Mouse (Mus musculus): Measurements from ENCODE around the gene Dolk.

The Dolk gene

DNA sequence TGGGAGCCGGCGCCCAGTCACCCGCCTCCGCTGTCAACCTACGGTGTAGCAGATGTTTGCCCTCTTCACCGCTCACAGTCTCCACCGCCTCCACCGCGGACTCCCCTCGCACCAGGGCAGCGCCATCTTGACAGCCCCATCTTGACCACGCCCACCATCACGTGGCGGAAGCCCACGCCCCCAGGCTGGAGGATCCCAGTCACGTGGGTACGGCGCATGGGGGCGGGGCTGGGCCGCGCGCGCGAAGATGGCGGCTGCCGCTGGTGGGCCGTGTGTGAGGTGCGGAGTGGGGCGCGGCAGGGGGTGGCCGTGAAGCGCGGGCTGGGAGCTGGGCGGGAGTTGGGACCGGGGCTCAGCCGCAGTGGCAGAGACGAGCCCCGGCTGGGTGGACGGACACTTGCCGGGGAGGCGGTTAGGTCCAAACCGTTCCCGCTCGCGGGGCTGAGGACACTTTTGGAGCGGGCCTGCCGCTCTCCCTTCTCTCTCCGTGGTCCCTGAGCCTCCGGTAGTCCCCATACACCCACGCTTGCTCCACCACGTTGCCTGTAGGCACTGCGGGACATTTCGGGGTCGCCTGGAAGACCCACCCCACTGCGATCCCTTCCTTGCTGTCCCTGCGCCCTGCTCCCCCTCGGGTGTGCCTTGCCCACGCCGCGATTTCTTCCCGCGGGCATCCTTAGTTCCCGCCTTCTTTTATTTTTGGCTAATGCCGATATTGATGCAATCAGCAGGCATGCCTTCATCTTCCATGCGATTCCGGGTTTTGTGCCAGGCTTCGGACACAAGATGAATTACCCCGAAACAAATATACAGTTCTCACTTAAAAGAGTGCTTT is at the start of gene Dolk, which contains the start of gene Nup188:
Dolk (minus strand) TSS at position 143 of the 835 bp plus-strand sequence.
Nup188 (plus strand) TSS at position 206 of the 835 bp plus-strand sequence.
- peak; percentile 94 for DNase-seq (ENCODE audit: low read depth, low spot score)

DNA sequence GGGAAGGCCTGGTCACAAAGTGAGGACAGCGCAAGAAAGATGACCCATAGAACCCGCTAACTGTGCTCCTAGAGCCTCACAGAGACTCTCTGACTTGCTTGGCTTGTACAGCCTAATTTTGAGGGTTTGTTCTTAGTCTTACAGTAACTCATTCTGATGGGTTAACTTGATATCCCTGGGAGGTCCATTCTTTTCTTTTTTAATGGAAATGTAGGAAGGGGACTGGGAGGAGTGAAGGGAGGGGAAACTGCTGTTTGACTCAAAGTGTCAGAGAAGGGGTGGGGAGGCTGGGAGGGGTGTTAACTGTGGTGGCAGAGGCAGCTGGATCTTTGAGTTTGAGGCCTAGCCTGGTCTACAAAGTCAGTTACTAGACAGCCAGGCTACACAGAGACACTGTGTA is 49.2 kb upstream of the Dolk start:
- no peak for DNase-seq (ENCODE audit: low read depth, low spot score)

DNA sequence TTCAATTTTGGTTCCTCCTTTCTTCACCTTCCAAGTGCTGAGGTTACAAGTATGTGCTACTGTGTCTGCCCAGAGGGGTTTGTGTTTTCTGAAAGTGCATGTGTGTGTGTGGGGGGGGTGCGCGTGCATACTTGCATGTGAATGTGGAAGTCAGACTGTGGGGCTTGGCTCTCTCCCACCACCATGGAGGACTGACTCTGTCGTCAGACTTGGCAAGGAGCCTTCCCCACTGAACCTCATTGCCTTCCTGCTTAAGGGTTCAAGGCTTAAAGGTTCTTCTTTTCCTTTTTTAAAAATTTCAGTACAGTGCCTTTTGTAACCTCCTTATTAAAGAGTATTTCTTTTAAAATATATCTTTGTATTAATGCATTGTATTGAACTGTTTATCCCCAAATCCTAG is 42.7 kb upstream of the Dolk start:
- no peak for DNase-seq (ENCODE audit: low read depth, low spot score)

DNA sequence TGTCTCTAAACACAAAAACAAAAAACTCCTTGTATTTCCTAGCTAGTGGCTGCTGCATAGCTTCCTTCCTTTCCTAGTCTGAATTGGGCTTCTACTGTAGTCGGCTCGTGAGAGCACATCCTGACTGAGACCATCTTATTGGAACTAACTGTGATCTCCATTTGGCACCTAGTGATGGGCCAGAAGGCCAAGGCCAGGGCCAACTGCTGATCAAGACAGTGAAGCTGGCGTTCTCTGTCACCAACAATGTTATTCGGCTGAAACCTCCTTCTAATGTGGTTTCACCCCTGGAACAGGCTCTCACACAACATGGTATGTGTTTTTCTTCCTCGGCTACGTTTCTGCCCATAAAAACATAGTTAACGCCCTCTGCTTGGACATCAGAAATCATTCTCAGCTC is 41.1 kb upstream of the Dolk start:
- DNase-seq (ENCODE audit: low read depth, low spot score) = no peak

DNA sequence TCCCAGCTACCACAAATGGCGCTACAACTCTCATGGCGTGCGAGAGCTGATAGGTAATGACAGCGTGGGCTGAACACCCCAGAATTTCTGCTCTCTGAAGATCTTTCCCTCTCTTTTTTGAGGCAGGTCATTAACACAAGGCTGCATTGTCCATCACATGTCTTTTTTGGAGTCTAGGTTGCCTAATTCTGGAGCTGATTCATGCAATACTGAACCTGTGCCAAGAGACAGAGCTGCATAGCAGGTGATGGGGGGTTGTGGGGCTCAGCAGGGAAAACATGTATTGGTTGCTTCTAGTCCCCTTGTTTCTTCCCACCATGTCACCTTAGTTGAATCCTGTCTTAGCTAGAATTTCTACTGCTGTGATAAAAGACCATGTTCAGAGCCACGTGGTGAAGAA is 39.2 kb upstream of the Dolk start:
- no peak for DNase-seq (ENCODE audit: low read depth, low spot score)

DNA sequence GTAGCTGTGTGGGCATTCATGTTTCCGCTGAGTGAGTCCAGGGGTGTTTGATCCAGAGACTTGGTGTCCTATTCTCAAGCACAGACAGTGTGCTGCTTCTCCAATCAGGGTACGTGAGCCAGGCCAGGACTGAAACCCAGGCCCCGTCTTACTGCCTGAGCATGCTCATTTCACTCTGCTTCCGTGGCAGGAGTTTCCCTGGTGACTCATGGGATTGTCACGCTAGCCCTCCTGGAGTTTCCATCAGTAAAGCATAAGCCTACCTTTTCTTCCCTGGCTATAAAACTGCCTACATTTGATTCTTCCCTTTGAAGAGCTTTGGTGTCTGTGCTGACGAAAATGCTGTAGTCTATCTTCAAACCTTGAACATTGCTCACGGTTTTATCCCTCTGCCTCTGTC is 37.0 kb upstream of the Dolk start:
- no peak for DNase-seq (ENCODE audit: low read depth, low spot score)

DNA sequence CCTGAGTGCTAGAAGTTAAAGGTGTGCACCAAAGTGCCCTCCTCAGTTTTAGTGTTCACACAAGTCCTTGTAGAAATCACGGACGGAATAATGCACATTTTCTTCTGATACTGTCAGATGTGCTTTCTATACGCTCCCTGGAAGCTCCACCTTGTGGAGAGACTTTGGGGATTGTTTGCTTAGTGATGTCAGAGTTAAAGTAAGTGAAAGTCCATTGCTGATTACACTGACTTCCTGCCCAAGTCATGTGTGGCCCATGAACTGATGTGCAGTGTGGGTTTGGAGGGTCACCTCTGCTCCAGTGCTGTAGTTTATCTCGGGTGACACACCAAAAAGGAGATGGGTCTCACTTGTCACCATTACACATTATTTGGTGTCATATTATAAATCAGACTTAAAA is 33.1 kb upstream of the Dolk start:
- DNase-seq (ENCODE audit: low read depth, low spot score) = no peak

DNA sequence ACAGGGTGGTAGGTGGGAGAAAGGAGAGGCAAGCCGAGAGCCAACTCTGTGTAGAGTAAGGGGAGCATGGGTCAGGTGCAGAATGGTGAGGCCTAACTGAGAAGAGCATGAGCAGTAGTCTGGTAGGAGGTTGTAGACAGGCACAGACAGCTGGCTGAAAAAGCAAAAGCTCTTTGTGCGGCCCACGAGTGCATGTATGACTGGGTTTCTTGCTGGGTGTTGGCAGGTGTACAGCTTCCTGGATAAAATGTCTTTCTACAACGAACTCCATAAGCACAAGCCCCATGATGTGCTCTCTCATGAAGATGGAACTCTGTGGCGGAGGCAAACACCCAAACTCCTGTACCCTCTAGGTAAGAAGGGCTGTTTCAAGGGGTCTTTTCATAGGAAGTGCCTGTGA is 30.8 kb upstream of the Dolk start:
- DNase-seq (ENCODE audit: low read depth, low spot score) = no peak

DNA sequence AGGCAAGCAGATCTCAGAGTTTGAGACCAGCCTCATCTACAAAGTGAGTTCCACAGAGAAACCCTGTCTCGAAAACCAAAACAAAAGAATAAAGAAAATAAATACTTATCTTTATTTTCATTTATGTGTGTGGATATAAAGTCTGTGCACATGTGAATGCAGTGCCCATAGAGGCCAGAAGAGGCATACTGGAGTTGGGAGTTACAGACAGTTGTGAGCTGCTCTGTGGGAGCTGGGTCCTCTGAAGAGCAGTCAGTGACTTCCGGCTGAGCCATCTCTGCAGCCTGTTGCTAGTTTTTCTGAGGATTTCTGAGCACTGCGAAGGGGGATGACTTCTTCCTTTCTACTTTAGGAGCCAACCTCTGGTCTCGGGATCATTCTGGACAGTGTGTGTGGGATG is 30.0 kb upstream of the Dolk start:
- DNase-seq (ENCODE audit: low read depth, low spot score) = peak; percentile 11

DNA sequence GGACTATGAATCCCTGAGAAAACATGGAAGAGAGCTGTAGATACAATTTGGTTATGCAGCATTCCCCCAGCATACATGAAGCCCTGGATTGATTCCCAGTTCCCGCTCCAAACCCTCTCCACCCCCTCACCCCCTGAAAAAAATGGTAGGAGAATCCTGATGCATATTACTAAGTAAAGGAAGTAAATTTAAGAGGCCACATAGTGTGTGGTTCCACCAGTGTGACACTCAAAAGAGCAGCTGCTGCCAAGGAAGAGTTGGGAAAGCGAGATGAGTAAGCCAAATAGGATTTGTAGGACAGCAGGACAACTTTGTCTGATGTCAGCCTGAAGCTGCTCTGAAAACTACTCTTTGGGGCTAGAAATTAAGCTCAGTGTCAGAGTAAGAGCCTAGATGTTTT is 25.3 kb upstream of the Dolk start:
- DNase-seq (ENCODE audit: low read depth, low spot score) = no peak

DNA sequence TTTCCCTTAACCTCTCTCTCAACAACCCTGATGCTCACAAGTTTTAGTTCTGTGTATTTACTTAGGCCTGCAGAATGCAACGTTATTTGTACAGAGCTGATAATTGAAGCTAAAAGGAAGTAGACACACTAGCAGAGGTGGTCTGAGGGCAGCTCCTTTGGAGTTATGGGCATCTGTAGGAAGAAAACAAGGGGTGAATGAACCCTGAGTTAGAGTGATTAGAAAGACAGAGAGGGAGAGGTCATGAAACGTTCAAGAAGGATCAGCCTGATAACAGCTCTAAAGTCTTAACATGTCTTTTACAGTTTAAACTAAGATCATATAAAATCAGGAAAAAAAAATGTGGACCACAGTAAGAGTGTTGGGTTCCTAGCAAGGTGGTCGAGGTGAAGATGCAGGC is 23.2 kb upstream of the Dolk start:
- no peak for DNase-seq (ENCODE audit: low read depth, low spot score)

DNA sequence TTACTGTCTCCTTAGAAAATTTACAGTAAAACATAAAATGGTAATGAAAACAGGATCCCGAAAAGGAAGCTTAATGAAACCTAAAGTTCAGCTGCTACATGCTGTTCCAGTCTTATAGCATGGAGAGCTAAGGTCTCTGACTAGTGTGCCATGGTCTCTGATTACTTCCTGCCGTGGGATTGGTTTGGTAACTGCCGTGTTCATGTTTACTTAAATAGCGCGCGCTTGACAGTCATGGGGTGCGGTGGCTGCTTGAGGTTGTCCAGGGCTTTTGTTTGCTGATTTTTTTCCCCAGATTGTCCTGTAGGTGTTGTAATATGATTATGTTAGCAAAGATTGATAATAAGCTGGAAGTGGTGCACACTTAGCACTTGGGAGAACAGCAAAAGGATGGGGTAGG is 20.0 kb upstream of the Dolk start:
- DNase-seq (ENCODE audit: low read depth, low spot score) = no peak

DNA sequence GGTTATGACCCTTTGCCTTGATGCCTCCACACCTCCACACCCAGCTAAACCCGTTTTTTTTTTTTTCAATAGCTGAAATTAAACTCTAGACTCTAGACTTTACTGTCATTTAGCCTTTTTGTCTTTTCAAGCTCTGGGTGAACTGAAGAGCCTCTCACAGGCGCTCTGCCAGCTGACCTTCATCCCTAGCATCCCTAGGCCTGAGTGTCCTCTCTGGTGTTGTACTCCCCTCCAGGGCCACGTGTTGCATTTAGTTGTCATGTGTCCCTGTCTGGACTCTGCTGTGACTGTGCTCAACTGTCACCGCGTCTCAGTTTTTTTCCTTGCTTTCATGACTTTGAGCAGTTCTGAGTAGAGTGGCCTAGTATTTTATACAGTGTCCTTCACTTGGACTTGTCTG is 13.8 kb upstream of the Dolk start:
- no peak for DNase-seq (ENCODE audit: low read depth, low spot score)

DNA sequence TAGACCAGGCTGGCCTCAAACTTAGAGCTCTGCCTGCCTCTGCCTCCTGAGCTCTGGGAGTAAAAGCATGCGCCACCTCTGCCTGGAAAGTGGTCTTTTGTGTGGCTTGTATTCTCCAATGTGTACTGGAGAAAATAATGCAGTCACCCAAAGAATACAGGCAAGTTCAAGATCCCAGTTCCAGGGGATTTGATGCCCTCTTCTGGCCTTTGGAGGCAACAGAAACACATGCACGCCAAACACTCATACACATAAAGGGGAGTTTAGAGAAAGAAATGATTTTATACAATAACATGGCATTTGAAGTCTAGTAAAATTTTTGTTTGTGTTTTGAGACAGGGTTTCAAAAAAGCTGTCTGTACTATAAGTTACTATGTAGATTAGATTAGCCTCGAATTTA is 13.4 kb upstream of the Dolk start:
- DNase-seq (ENCODE audit: low read depth, low spot score) = no peak

DNA sequence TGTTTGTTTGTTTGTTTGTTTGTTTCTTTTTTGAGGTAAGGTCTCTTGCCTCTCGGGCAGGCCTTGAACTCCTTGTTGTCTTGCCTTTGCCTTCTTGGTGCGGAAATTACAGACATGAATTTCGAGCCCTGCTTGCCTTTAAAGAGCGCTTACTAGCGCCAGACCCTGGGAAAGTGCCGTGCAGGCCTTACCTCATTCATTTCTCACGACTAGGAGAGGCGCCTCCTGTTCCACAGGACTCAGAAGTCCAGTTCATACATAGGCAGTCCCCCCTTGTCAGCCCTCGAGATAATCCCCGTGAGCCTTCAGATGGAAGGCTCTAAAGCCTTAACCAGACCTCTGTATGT is 866 bp upstream of the Dolk start:
- peak; percentile 70 for DNase-seq (ENCODE audit: low read depth, low spot score)

DNA sequence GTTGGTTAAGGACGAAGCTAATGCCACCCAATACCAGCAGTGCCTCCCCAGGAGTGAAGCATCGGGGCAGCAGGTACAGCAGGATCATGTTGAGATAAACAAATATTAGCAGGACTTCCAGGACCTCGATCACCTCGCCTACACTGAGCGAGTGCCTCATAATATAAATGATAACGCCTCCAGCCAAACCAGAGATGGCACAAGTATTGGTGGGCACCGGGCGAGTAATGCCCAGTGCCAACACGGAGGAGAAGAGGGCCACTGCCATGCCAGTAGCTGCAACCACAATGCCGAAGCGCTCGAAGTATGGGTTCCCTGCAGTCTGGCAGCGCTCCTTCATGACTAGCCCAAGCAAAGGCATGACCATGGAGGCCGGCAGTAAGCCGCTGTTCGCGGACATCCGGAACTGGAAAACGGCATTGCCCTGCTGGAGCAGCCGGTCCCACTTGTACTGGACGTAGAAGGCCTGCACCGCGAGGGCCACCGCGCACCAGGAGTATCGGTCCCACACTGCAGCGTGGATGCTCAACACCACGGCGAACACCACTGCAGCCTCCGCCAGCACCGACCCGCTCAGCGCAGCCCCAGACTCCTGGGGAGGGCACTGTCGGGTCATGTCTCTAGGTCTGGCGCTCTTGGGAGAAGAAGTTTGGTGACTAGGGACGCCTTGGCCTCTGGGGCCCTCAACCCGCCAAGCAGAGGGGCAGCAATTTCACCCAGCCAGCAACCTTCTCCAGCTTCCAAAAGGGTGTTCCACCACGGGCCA is 535 bp downstream of the Dolk start:
- no peak for DNase-seq (ENCODE audit: low read depth, low spot score)

DNA sequence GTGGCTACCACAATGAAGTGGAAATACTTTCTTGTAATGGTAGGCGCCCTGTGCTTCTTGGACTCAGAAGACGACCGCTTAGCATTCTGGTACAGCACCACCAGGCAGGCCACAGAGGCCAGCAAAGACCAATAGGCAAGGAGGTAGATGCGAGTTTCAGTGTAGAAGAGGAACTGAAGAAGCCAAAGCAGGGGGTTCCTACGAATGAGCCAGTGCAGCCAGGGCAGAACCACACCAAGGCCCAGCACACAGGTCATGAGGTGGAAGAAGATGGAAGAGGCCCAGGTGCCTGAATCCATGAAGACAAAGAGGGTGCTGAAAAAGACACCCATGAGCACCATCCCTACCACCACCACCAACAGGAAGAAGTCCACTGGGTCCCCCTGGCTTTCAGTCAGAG is 1.1 kb downstream of the Dolk start:
- DNase-seq (ENCODE audit: low read depth, low spot score) = peak; percentile 46

DNA sequence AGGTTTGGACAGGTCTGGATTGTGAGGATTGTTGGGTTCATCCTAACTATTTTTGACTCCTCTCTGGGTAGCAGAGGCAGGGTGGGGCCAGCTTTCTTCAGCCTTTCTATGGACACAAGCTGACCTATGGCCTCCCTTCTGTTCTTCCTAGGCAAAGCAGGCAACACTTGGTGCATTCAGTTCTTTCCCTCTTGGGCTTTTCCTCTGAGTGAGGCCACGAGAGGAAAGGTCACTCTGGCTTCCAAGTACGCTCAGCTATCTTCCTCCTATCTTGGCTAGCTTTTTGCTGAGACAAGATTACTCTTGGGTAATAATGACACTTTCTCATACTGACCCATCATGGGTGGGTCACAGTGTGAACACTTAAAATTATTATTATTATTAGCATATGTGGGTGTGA is 2.9 kb downstream of the Dolk start:
- DNase-seq (ENCODE audit: low read depth, low spot score) = no peak

DNA sequence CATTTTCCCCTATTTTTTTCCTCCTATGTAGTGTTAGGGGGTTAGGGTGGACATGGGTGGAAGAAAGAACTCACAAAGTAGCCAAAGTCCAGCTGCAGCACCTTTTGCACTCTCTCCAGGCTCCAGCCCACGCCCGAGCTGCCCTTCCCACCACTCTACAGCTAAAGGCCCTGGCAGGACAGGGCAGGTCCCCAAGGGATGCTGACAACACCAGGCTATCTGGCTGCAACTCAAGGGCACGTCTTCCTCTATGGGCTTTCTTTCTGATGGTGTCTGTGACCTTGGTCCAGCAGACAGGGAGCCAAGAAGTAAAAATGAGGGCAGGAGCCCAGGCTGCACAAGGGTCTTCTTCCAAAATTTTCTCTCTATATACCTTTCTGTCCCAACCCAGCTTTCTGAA is 4.5 kb downstream of the Dolk start:
- no peak for DNase-seq (ENCODE audit: low read depth, low spot score)

DNA sequence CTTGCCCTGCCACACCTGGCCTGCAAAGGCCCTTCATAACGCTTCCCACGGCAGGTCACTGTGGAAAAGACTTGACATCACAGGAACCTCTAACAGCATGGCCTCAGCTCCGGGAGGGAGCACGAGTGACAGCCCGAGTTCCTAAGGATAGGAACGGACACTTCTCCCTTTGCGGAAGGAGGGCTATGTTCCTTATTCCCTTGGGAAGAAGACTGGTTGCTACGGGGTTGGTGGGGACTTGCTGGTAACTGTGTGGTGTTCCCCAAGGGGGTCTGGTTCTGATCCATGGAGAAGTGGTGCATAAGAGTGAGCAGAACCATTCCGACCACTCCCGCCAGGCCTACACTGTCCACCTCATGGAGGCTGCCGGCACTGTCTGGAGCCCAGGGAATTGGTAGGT is 5.4 kb downstream of the Dolk start, which contains the start of gene Gm28038:
Gm28038 (plus strand) TSS at position 301 of the 400 bp plus-strand sequence.
- DNase-seq (ENCODE audit: low read depth, low spot score) = no peak

DNA sequence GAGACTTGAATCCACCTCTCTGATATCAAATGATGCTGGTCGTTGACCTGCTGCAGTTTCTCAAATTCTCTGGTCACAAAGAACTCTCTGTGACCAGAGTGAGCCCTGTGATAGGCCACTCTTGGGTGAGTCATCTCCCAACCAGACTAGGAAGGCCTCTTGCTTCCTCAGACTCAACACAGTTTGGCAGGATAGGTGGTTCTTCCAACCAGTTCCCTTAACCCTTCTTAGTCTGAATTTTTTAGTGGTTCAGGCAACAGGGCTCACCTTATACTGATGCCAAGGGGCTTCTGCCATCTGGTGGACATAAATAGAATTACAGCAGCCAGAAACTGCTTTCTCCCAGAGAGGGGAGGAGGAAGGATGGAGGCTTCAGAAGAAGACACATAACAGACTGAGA is 16.0 kb downstream of the Dolk start:
- peak; percentile 73 for DNase-seq (ENCODE audit: low read depth, low spot score)

DNA sequence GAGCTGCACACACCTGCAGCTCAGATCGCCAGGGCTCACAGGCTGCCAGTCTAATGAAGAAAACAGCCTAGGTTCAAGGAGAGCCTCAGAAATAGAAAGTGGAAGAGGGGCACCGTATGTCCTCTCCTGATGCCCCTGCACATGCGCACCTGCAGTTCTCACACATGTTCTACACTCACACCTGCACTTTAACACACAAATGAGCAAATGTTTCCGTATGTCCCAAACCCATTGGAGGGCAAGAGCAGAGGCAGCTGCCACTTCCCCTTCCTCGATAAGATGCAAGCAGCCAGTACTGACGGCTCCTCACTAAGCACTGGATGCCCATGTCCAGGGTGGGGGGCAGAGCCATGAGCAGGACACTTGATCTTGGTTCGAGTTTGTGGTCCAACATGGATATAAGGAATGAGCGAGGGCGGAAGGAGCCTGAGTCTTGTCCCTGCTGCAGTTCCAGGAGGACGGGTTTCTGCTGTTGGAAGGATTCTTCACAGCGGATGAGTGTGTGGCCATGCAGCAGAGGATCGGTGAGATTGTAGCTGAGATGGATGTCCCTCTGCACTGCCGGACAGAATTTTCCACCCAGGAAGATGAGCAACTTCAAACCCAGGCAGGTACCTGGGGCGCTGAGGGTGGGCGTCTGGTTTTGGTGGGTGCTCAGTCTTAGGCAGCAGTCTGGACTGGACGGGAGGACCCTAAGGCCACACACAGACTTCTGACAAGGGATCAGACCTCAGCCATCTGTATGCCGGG is 16.7 kb downstream of the Dolk start:
- peak; percentile 70 for DNase-seq (ENCODE audit: low read depth, low spot score)

Data from A20 (cell line).